Mouse (Mus musculus): ENCODE data around the gene Fitm1.
A peak's percentile ranks its signal among the peaks of the same experiment; 100 is the strongest.

Gene Fitm1

DNA sequence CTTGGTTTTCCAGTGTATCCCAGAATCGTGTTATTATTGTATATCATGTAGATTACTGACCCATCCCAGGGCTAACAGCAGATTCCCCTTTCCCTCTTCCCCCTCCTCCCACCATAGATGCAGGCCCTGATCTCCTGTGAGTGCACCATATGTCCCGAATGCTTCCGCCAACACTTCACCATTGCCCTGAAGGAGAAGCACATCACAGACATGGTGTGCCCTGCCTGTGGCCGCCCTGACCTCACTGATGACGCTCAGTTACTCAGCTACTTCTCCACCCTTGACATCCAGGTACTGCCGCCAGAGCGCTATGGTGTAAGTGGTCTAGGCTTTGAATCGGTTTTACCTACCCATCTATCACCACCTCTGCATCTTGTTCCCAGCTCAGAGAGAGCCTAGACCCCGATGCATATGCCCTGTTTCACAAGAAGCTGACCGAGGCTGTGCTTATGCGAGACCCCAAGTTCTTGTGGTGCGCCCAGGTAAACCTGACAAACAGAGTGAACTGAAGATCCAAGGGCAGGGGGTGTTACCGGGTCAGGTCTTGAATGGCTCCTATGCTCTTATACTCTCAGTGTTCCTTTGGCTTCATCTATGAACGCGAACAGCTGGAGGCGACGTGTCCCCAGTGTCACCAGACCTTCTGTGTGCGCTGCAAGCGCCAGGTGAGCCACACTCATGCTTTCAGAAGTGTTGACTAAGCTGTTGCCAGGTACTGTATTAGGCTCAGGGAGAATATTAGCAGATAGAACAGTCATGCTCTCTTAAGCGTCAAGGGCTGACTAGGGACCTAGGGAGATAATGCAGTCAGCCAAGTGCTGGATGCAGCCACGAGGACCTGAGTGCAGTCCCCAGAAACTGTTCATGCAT is 23.3 kb downstream of the Fitm1 start:
- no peak for DNase-seq (ENCODE audit: low spot score)

DNA sequence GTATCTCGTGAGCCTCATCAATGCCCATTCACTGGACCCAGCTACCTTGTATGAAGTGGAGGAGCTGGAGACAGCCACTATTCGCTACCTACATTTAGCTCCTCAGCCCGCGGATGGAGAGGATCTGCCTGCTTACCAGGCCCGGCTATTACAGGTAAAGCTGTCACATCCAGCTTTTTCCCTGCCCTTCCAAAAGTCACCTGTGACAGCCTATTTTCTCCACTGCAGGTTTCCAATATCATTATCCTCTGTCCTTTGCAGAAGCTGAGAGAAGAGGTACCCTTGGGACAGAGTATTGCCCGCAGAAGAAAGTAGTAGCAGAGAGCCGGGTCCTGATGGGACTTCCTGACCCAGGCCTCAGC is 27.8 kb downstream of the Fitm1 start, which contains the start of gene Irf9:
Gene Irf9 (plus strand): TSS at position 301 of the 362 bp plus-strand sequence.
- DNase-seq (ENCODE audit: low spot score) = no peak

DNA sequence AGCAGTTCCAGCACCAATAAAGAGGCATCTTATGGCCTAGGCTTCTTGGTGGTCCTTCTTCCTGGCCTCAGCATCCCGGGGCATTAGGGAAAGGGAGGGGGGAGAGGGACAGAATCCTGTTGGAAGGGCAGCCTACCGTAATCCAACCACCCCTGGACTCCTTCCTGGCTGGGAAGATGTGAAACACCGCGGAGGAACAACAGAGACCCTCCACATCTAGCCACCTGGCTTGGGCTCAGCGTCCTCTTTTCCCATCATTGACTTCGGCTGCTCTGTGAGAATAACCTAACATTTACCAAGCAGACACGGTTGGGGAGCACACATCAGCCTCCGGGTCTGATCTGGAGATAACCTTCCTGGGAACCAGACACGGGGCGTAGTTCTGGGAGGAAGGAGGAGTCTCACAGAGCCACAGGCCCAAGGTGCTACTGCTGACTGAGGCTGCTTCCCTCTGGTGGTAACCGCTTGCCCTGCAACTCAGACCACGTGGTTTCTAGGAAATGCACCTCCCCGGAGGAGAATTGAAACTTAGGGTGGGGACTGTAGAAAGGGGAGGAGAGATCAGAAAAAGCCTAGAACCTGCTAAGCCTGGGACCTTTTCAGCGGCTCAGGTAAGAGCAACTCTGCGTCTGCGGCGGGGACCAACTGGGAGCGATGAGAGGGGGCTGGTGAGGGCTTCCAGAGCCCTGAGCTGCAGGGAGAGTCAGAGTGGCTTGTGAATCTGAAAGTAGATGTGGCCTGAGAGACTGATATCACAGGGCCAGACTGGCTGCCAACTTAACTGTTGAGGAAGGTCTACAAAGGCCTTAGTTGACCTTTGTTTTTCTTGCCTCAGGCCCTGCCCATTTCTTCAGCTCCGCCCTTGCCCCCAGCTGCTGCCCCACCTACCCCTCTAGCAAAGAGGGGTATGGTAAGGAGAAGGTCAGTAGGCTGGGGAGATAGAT is 28.5 kb downstream of the Fitm1 start:
- DNase-seq (ENCODE audit: low spot score) = peak; percentile 93

DNA sequence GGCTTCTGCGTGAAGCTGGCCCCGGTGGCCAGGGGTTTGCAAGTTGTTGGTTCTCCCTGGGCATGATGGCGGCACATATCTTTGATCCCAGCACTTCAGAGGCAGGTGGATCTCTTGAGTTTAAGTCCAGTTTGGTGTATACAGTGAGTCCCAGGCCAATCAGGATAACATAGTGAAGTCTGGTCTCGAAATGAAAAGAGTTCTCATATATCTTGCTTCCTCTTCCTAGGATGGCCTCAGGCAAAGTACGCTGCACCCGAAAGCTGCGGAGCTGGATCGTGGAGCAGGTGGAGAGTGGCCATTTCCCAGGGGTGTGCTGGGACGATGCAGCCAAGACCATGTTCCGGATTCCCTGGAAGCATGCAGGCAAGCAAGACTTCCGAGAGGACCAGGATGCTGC is 29.4 kb downstream of the Fitm1 start:
- DNase-seq (ENCODE audit: low spot score) = no peak

DNA sequence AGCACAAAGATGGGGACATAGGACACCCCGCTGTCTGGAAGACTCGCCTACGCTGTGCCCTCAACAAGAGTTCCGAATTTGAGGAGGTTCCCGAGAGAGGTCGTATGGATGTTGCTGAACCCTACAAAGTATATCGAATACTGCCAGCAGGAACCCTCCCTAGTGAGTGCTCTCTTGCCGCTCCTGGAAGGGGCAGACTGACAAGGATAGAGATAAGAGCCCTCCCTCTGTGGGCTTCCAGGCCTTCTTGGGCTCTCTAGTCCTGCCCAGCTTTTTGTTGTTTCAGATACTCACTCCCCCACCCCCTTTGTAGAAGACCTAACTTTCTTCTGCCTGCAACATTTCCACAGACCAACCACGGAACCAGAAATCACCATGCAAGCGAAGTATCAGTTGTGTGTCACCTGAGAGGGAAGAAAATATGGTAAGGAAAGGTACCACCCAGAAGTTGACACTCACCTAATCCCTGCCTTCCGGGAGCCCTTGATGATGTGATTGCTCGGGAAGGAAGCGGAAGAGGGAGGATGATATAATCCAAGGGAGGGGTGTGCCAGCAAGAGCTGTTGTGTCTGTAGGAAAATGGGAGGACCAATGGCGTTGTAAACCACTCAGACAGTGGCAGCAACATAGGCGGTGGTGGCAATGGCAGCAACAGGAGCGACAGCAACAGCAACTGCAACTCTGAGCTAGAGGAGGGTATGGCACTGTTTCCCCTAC is 30.5 kb downstream of the Fitm1 start:
- DNase-seq (ENCODE audit: low spot score) = no peak

DNA sequence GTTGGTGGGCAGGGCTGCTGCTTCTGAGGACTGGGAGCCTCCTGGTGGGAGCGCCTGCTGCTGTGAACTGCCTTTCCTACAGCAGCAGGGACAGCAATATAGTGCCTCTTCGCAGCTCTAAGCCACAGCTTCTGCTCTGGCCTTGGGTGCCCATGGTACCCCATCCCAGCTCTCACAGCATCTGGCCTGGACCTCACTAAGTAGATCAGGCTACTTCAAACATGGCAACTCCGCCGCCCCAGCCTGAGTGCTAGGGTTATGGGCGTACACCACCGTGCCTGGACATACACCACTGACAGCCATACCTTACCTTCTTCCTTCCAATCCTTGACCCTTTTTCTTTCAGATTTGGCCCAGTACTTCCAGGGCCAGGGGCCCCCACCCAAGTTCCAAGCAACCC is 32.9 kb downstream of the Fitm1 start:
- no peak for DNase-seq (ENCODE audit: low spot score)

DNA sequence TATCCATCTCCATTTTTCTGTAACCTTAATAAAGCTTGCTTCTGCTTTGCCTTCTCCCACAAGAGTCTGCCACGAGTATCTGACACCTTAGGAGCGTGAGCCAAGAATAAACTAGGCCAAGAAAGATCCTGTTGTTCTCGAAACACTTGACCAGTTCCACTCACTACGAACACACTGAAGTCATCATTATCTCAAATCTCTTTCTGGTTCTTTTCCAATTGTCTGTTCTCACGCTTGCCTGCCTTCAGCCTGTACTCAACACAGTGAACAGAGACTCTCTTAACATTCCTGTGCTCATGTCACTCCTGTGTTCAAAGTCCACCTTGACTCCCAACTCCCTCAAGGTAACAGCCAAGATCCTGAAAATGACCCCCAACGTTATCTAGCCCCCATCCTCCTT is 37.9 kb downstream of the Fitm1 start:
- DNase-seq (ENCODE audit: low spot score) = no peak

DNA sequence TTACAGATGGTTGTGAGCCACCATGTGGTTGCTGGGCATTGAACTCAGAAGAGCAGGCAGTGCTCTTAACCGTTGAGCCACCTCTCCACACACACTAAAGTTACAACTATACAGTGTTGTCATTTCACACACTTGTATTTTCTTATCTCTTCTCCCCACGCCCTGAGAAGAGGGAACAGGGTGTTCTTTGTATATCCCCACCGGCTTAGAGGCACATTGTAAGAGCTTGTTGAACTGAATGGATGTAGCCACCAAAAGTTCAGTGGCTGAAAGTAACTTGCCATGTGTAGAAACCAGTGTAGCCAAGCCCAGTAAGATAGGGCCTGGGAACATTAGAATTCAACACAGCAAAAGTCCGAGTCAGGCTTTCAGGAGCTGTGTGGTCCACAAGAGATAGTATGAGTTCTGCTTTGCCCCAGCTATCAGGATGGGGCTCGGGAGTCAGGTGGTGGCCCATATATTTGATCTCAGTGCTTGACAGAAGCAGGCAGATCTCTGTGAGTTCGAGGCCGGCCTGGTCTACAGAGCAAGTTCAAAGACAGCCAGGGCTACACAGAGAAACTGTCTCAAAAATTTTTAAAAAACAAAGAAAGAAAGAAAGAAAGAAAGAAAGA is 39.3 kb downstream of the Fitm1 start:
- DNase-seq (ENCODE audit: low spot score) = no peak

DNA sequence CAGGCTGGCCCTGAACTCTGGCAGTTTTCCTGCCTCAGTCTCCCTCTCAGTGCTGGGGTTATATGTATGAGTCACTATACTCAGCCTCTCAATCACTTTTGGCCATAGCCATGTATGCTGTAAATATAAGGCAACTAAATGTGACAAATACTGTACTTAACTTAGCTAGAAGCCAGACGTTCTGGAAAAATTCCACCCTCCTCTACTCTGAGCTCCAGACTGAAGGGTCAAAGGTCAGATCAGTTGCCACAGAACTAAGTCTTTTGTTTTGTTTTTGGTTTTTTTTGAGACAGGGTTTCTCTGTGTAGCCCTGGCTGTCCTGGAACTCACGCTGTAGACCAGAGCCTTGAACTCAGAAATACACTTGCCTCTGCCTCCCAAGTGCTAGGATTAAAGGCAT is 40.5 kb downstream of the Fitm1 start:
- DNase-seq (ENCODE audit: low spot score) = no peak

DNA sequence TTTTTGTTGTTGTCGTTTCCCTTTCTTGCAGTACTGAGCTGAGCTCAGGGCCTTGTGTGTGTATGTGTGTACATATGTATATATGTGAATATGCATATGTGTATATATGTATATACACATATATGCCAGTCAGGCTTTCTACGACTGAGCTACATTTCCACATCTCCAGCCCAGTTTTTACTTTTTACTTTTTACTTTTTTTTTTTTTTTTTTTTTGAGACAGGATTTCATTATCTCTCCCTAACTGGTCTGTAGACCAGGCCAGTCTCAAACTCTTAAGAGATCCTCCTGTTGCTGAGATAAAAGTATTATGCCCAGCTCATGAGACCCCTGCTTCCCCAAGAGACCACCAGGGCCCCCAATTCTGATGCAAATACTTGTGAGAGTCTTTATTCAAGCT is 41.4 kb downstream of the Fitm1 start:
- DNase-seq (ENCODE audit: low spot score) = no peak

DNA sequence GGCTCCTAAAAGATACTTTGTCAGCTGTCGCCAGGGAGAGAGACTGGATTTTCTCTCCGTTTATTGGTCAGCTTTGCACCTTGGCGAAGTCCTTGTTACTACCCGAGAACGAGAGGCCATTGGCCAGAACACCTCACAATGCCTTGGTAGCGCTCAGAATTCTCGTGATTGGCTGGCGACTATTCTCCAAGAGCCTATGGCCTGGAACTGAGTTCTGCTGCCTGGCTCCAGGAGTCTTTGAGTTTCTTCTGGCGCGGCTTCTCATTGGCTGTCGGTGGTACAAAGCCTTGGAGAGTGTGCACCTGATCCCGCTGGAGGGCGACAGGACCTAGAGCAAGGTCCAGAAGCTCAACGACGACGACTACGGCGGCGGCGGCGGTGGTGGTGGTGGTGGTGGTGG is 42.4 kb downstream of the Fitm1 start, which contains the start of gene Rec8:
Gene Rec8 (plus strand): TSS at position 216 of the 400 bp plus-strand sequence.
- DNase-seq (ENCODE audit: low spot score) = peak; percentile 81

DNA sequence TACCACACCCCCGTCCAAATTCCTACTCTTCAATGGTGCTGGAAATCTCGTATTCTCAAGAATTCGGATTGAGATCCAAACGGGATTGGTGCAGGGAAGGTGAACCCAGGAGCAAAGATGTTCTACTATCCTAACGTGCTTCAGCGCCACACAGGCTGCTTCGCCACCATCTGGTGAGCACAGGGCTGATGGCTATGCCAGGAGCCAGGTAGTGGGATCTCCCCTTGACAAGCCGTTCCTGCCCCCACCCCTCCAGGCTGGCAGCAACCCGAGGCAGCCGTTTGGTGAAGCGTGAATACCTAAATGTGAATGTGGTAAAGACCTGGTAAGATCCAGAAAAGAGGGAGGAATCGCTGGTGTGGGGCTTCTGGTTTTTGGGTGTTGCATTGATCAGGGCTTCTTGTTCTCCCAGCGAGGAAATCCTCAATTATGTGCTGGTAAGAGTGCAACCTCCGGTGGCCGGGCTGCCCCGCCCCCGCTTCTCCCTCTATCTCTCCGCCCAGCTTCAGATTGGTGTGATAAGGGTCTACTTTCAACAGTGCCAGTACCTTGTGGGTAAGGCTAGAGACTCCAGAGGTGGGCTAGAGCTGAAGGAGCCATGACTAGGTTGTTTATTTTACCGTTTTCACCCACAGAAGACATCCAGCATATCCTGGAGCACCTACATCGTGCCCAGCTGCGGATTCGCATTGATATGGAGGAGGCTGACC is 43.2 kb downstream of the Fitm1 start:
- no peak for DNase-seq (ENCODE audit: low spot score)

Data from embryo, embryonic 10 days (tissue).